Mouse (Mus musculus) embryo, embryonic 10.5 days (tissue): ENCODE measurements at regions not wholly inside any gene's neighbourhood (a gene's known extent, or its start where the extent isn't known, plus 50 kb on each side); places are given as distances from the start of the nearest gene placed in this dataset.
"Not testable (repeated sequence)": the region's sequence is repeated elsewhere in the genome, so short reads cannot be mapped to it uniquely, and the experiment has no call there.

Source experiments
- DNase-seq: peaks from one replicate; pipeline ENCODE4 v3.0.0-alpha.2; 2015; ENCODE audit warnings: low spot score

- DNase-seq = no peak
Measured at GRCm38 (mm10) chr16:49409235-49409634, 289.8 kb upstream of the Ift57 start.

- DNase-seq = no peak
Measured at GRCm38 (mm10) chr16:49430296-49430695, 268.7 kb upstream of the Ift57 start.

DNA sequence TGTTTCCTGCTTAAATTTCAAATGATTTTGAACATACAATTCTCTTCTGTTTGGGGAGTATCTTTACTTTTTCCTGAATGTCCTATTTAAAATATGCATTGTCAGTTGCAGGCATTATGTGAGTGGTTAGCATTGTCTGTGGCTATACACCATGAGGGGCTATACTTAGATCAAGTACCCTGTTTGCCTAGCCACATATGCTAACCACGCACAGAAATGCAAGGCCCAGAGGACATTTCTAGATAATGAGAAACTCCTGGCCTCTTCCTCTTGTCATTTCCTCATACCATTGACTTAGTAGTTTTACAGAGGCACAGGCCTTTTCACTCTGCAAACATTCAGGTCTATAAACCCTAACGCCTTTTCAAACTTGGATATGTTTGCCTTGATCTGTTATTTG lies 267.1 kb upstream of the Ift57 start:
- DNase-seq = no peak

GRCm38 (mm10) chr16:49441225-49441624 lies 257.8 kb upstream of the Ift57 start:
- DNase-seq = peak; percentile 59

- DNase-seq = not testable (repeated sequence)
Measured at GRCm38 (mm10) chr16:49447356-49447755, 251.7 kb upstream of the Ift57 start.

- DNase-seq = no peak
Measured at GRCm38 (mm10) chr16:49493881-49494280, 205.2 kb upstream of the Ift57 start.

GRCm38 (mm10) chr16:49497521-49498010 lies 201.5 kb upstream of the Ift57 start:
- no peak for DNase-seq

GRCm38 (mm10) chr16:49500818-49501217 lies 198.2 kb upstream of the Ift57 start:
- peak; percentile 72 for DNase-seq

DNA sequence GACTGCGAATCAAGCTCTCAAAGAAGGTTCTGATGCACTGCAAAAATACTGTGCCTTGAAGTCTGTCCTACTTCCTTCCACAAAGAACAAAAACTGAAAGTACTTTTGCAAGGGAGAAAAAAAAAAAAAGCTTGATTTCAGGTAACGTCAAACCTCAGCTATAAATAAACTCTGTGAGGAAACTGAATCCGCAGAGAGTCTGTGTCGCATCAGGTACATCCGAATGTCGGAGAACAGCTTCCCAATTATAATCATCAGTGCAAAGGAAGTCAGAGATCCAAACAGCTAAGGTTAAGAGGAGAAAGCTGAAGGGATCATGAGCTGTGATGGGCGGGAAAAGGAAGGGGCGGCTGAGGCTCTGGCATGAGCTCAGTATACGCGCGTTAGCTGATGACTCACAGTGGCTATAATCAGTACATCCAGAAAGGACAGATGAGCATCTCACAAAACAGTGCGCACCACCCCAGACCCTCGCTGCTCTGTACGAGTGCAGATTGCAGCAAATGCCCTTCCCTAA lies 195.1 kb upstream of the Ift57 start:
- DNase-seq = no peak

- no peak for DNase-seq
Measured at GRCm38 (mm10) chr16:49504669-49505068, 194.4 kb upstream of the Ift57 start.

DNA sequence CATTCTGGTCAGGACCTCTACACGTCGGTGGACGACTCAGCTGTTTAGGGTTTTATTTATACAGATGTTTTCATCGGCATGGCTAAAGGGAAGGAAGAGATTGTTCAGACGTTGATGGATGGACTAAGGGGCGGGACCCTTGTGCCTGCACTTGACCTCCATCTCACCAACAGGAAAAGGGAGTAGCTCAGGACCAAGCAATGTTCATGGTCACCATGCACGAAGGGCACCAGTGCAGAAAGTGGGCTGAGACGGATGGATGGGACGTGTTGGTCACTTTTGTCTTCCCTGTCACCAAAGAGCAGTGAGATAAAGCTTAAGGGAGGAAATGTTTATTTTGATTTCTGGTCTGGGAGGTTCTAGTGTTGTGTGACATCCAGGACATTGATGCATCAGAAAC lies 193.8 kb upstream of the Ift57 start:
- no peak for DNase-seq

- DNase-seq = no peak
Measured at GRCm38 (mm10) chr16:49518844-49519243, 180.2 kb upstream of the Ift57 start.

DNA sequence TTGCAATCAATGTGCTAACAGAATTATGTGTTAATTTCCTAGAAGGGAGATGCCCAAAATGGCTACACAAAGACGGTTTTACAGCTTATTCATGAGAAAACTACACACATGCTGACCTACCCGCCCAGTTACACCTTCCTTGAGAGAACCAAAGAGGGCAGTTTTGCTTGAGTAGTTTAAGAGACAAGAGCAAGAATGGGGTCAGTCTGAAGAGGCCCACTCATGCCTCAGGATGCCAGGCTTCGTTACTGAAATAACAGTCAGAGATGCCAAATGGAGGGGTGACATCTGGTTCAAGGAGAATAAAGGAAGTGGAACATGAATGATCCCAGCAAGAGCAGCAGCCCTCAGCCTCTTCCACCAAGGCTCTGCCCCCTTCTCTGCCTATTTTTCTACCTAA lies 178.6 kb upstream of the Ift57 start:
- no peak for DNase-seq

- no peak for DNase-seq
Measured at GRCm38 (mm10) chr16:49521685-49522084, 177.3 kb upstream of the Ift57 start.

DNA sequence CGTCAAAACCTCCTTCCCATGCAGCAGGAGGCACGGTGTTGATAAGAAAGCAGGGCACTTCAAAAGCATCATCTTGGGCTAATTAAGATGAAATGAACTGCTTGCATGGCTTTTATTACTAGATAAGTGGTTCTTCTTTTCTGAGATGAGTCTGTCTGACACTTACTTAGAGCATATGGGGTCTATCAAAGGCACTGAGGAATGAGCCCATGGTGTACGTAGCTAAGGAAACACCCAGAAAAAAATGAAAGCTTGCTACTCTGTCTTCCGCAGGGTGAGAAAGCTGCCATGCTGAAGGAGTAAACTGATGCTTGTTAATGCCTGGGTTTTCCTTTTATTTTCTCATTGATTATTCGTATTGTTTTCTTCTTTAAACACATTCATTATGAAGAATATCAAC lies 176.5 kb upstream of the Ift57 start:
- DNase-seq = no peak

GRCm38 (mm10) chr16:49528618-49529017 lies 170.4 kb upstream of the Ift57 start:
- not testable (repeated sequence) for DNase-seq

GRCm38 (mm10) chr16:49529060-49529459 lies 170.0 kb upstream of the Ift57 start:
- peak; percentile 43 for DNase-seq

GRCm38 (mm10) chr16:49530051-49530450 lies 169.0 kb upstream of the Ift57 start:
- no peak for DNase-seq

DNA sequence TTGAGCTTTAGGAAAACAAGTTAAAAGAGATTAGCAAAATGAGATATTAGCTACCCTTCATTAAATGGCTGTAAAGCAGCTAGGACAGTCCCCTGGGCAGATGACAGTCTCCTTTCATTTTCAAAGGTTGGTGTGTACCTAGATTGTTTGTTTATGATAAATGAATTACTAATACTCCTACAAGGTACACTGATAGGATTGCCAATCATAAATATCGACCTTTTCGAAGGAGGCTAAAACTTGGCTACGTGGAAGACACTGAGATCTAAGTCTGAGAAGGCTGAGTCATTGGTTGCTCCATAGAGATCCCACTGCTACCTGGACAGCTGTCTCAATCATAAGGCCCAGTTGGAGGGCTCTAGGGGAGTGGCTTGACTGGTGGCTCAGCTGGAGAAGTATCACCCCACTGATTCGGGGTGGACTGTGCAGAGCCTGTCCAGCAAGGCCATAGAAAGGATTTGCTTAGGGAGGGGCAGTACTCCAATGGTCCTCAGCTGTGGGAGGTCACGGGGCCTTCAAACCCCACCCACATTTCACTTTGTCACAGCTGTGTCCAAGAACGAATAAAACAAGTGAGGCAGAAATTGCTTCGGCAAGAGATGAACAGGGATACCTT lies 166.9 kb upstream of the Ift57 start:
- DNase-seq = no peak

DNA sequence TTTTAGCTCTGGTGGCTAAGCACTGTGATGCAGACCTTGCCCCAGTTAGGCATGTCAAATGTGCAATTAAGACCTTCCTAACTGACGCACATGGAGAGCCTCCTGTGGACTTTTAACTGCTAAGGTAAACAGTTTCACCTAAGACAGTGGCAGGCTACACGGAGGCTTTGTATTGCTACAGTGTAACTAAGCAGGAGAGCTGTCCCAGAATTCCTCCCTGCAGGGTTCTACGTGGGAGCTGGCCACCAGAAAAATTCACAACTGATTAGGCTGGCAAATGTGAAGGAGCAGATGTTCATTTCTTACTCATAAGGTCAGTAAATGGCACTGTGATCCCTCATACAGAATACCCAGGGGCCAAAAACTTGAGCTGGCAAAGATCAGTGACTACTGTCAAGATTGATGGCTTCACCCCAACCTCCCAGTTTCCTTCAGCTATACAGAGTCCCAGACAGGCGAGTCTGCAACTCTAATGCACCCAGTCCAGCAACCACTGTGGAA lies 165.5 kb upstream of the Ift57 start:
- no peak for DNase-seq

- DNase-seq = no peak
Measured at GRCm38 (mm10) chr16:49550231-49550630, 148.8 kb upstream of the Ift57 start.

- no peak for DNase-seq
Measured at GRCm38 (mm10) chr16:49570031-49570430, 129.0 kb upstream of the Ift57 start.

GRCm38 (mm10) chr16:49572485-49573170 lies 126.4 kb upstream of the Ift57 start:
- DNase-seq = no peak
